ENCODE assay signal across 13 mouse cellular contexts in genomic region chr13:53548396-53548795, GRCm38 (mm10).
A peak's percentile ranks its signal among the peaks of the same experiment; 100 is the strongest.
DNase-seq lines count a peak whose midpoint lies in the region; ATAC-seq lines count a peak whose summit lies in the region.
"Had no signal": no experiment of that assay in that cellular context is flagged by ENCODE, and none has a peak within 500 bp of the region (broad histone marks: within the 10 kb centered on the region; RNA-seq: fewer than 3 reads in every experiment).

No protein-coding gene starts in this region.

- no peak overlapping the region for H3K9ac ChIP-seq in intestine, embryonic 14.5 days (ENCODE audit: low read length)
- H3K9ac ChIP-seq in intestine, embryonic 15.5 days: no peak overlapping the region
- no peak overlapping the region for H3K9ac ChIP-seq in embryonic facial prominence, embryonic 11.5 days (replicated peaks; ENCODE audit: low read length)
- H3K9ac ChIP-seq: embryonic facial prominence, embryonic 13.5 days; heart, embryonic 15.5 days; liver, embryonic 15.5 days; stomach, embryonic 15.5 days had no signal

- no peak overlapping the region for H3K4me2 ChIP-seq in intestine, embryonic 14.5 days (ENCODE audit: low read length)
- no peak overlapping the region for H3K4me2 ChIP-seq in intestine, embryonic 15.5 days (replicated peaks)
- no peak overlapping the region for H3K4me2 ChIP-seq in embryonic facial prominence, embryonic 11.5 days (ENCODE audit: low read depth, low read length)
- H3K4me2 ChIP-seq: embryonic facial prominence, embryonic 13.5 days; heart, embryonic 15.5 days; liver, embryonic 15.5 days; stomach, embryonic 15.5 days had no signal

- no peak overlapping the region for H3K27ac ChIP-seq in intestine, embryonic 14.5 days (ENCODE audit: low read depth)
- no peak overlapping the region for H3K27ac ChIP-seq in intestine, embryonic 15.5 days
- no peak overlapping the region for H3K27ac ChIP-seq in embryonic facial prominence, embryonic 11.5 days (replicated peaks; ENCODE audit: low read depth, low read length)
- H3K27ac ChIP-seq: embryonic facial prominence, embryonic 13.5 days; heart, embryonic 15.5 days; liver, embryonic 15.5 days; stomach, embryonic 15.5 days had no signal

- DNase-seq in intestine, embryonic 14.5 days (ENCODE audit: low spot score): peak; percentile 53
- peak; percentile 53 for DNase-seq in embryonic facial prominence, embryonic 11.5 days (ENCODE audit: low spot score)
- DNase-seq in kidney, postnatal 14 days: peak; percentile 45
- DNase-seq in lung, postnatal 36 days: peak; percentile 17
- DNase-seq in left cerebral cortex, postnatal 14 days (ENCODE audit: low spot score in 2 of 2): no peak
- no peak for DNase-seq in yolk sac, embryonic 10.5 days (ENCODE audit: low spot score)
- DNase-seq: right cerebral cortex, adult 18-20 months had no signal

- no peaks in the 10 kb centered on the region for H3K27me3 ChIP-seq in intestine, embryonic 14.5 days (replicated peaks; ENCODE audit: control insufficient read depth, insufficient read depth, low read length)
- no peaks in the 10 kb centered on the region for H3K27me3 ChIP-seq in intestine, embryonic 15.5 days (replicated peaks)
- H3K27me3 ChIP-seq in embryonic facial prominence, embryonic 11.5 days (ENCODE audit: control insufficient read depth, insufficient read depth, low read length): no peaks in the 10 kb centered on the region
- H3K27me3 ChIP-seq: liver, embryonic 15.5 days; stomach, embryonic 15.5 days had no signal

- no peaks in the 10 kb centered on the region for H3K9me3 ChIP-seq in intestine, embryonic 14.5 days (ENCODE audit: control insufficient read depth, low read length)
- no peaks in the 10 kb centered on the region for H3K9me3 ChIP-seq in intestine, embryonic 15.5 days
- H3K9me3 ChIP-seq in embryonic facial prominence, embryonic 11.5 days (replicated peaks; ENCODE audit: control insufficient read depth, low read length): no peaks in the 10 kb centered on the region
- H3K9me3 ChIP-seq: embryonic facial prominence, embryonic 13.5 days; heart, embryonic 15.5 days; liver, embryonic 15.5 days; stomach, embryonic 15.5 days had no signal

- no peaks in the 10 kb centered on the region for H3K36me3 ChIP-seq in intestine, embryonic 14.5 days (ENCODE audit: control insufficient read depth, insufficient read depth, low read length)
- H3K36me3 ChIP-seq in intestine, embryonic 15.5 days: no peaks in the 10 kb centered on the region
- H3K36me3 ChIP-seq in embryonic facial prominence, embryonic 11.5 days (replicated peaks; ENCODE audit: control insufficient read depth, insufficient read depth, low read depth, low read length): no peaks in the 10 kb centered on the region
- H3K36me3 ChIP-seq: embryonic facial prominence, embryonic 13.5 days; heart, embryonic 15.5 days; liver, embryonic 15.5 days; stomach, embryonic 15.5 days had no signal

- WGBS in intestine, embryonic 14.5 days: 37% methylated on average over 11 of the region's 11 CpGs
- 59% methylated on average over 11 of the region's 11 CpGs for WGBS in intestine, embryonic 15.5 days
- WGBS in embryonic facial prominence, embryonic 11.5 days: 51% methylated on average over 11 of the region's 11 CpGs

- H3K4me1 ChIP-seq in intestine, embryonic 14.5 days (replicated peaks; ENCODE audit: control insufficient read depth, insufficient read depth, low read length): peaks cover 3% of the 10 kb centered on the region; the same call in 1 of the 2 replicates
- H3K4me1 ChIP-seq in intestine, embryonic 15.5 days (replicated peaks): no peaks in the 10 kb centered on the region
- no peaks in the 10 kb centered on the region for H3K4me1 ChIP-seq in embryonic facial prominence, embryonic 11.5 days (ENCODE audit: control insufficient read depth, insufficient read depth, low read length)
- H3K4me1 ChIP-seq: liver, embryonic 15.5 days; stomach, embryonic 15.5 days had no signal

- no peak overlapping the region for H3K4me3 ChIP-seq in intestine, embryonic 14.5 days (ENCODE audit: low read depth, low read length)
- no peak overlapping the region for H3K4me3 ChIP-seq in intestine, embryonic 15.5 days (replicated peaks)
- H3K4me3 ChIP-seq in embryonic facial prominence, embryonic 11.5 days (ENCODE audit: low read depth, low read length): no peak overlapping the region
- H3K4me3 ChIP-seq: embryonic facial prominence, embryonic 13.5 days; heart, embryonic 15.5 days; liver, embryonic 15.5 days; stomach, embryonic 15.5 days had no signal

- 0 out of 2 replicates have a peak, but pooled peaks have one; percentile 50 for ATAC-seq in intestine, embryonic 14.5 days (replicated peaks; ENCODE audit: low FRiP score, low TSS enrichment, low read depth)
- ATAC-seq in intestine, embryonic 15.5 days: no peak
- ATAC-seq in embryonic facial prominence, embryonic 11.5 days (replicated peaks; ENCODE audit: insufficient number of reproducible peaks, low FRiP score, low TSS enrichment, low read depth): no peak; the same call in 1 of the 2 replicates
- no peak for ATAC-seq in CD4-positive, CD25-positive, alpha-beta regulatory T cell, adult 4 months

- intact Hi-C loops in left cerebral cortex, postnatal 14 days (cut with DNase I): no loop called here

Comparison
In these comparisons a context has a peak if more than half of its experiments do, and no peak if none do; other contexts are left out.
1. DNase-seq: peak in intestine, embryonic 14.5 days (single experiment), embryonic facial prominence, embryonic 11.5 days (single experiment), kidney, postnatal 14 days (single experiment) and lung, postnatal 36 days (single experiment); none in left cerebral cortex, postnatal 14 days (0 of 2) and yolk sac, embryonic 10.5 days (single experiment).